Mouse (Mus musculus) adrenal gland, postnatal 14 days (tissue): ENCODE measurements around the gene Nfat5. TPM values are rescaled to one million over a fixed set of nuclear protein-coding genes. Genes with fewer than 3 reads are reported as not detected.

ENCODE experiments used
- DNase-seq: peaks from one replicate; pipeline ENCODE4 v3.0.0; 2021; ENCODE audit warnings: mixed read lengths
- total RNA-seq: library from RNA; stranded (reverse); gene quantifications from 2 replicates; pipeline ENCODE4 v1.2.3, GENCODE M21; 2021

The Nfat5 gene
- total RNA-seq, 1 experiment from 2014 or later: 110 TPM

DNA sequence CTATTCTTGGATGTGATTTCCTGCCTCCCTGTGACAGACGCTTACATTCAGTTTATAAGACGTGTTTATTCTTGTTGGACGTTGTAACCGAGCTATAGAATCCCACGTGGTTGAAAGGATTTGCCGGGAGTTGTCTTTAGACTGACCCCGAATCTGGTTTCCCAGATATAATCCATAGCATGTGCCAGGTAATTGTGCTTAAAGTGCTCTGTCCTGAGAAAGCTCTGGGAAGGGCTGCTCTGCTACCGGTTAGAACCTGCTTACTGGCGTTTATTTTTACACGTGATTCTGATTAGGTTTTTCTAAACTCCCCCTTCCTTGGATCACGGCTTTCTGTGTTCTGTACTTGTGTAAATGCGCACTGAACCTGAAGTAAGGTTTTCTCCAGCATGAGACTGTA, 104.4 kb downstream of the Nfat5 start:
- DNase-seq: no peak

GRCm38 (mm10) chr8:107399495-107399894, 106.2 kb downstream of the Nfat5 start:
- no peak for DNase-seq

GRCm38 (mm10) chr8:107401866-107402265, 108.6 kb downstream of the Nfat5 start:
- no peak for DNase-seq

GRCm38 (mm10) chr8:107403038-107403781, 109.9 kb downstream of the Nfat5 start, which contains the start of gene Nqo1:
Nqo1 (minus strand) TSS chr8:107403206.
- peak; percentile 86 for DNase-seq

DNA sequence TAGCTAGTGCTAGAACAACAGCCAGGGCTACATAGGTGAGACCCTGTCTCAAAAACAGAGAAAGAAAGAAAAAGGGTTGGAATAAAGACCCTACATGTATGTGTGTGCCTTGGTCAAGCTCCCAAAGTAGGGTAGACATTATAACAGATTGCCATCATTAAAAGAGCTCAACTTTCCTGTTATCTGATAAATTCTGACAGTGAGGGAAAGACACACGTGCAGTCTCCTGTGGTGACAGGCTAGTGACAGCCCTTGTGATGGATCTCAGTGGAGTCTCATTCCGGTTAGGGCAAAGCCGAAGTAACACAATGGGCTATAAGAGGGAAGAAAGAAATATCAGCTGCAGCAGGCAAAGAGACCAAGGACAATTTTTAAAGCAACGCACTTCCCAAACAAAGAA, 110.8 kb downstream of the Nfat5 start:
- no peak for DNase-seq

DNA sequence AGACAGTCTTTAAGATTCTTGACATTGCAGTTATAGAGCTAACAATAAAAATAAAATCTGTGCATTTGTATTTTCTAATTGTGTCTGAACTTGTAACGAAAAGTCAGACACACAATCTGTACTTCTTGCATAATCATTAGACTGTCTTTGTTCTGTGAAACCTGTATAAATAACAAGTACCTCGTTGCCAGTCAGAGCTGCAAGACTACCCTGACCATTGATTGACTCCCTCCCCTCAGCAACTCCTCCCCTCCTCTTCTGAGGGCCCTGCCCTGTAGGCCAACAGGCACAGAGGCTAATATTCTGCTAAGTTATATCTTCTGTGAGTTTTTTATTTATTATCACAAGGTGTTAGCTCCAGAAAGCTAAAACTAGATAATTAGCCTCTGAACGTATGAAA, 112.7 kb downstream of the Nfat5 start:
- no peak for DNase-seq

DNA sequence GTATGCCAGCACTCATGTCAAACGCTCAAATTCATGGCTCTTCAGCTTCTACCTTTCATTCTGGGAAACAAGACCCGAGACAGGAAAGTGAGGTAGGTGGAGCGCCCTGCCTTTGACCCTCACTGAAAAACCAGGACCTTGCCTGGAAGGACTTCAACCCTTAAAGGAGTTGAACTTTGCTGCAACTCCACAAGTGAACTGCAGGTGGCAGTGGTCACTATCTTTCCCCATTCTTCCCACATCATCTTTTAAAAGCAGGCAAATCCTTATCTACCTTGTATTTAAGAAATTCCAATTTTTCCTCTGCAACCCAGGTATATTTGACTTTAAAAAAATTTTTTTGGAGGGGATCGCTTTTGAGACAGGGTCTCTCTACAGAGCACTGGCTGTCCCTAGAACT, 118.1 kb downstream of the Nfat5 start:
- no peak for DNase-seq

DNA sequence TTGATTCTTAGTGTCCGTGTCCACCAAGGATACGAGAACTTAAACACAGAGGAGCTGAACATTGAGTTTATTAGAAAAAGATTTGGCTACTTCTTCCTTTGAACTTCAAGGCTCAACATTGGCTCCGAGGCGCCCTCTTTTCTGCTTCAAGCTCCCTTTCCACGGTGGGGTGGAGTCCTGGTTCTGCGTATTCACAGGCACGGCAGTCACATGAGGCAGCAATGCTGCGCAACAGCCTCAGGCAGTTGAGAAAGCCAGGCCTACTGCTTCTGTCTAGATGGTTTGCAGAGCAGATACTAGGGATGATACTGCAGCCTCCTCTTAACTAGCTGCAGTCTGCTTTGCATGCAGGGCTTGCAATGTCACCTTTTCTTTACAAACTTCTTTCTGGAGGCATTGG, 119.3 kb downstream of the Nfat5 start:
- DNase-seq: no peak

- no peak for DNase-seq
Measured at GRCm38 (mm10) chr8:107413881-107414280, 120.6 kb downstream of the Nfat5 start.

- no peak for DNase-seq
Measured at GRCm38 (mm10) chr8:107417001-107417400, 123.7 kb downstream of the Nfat5 start.

GRCm38 (mm10) chr8:107424176-107424575, 130.9 kb downstream of the Nfat5 start:
- DNase-seq: no peak

DNA sequence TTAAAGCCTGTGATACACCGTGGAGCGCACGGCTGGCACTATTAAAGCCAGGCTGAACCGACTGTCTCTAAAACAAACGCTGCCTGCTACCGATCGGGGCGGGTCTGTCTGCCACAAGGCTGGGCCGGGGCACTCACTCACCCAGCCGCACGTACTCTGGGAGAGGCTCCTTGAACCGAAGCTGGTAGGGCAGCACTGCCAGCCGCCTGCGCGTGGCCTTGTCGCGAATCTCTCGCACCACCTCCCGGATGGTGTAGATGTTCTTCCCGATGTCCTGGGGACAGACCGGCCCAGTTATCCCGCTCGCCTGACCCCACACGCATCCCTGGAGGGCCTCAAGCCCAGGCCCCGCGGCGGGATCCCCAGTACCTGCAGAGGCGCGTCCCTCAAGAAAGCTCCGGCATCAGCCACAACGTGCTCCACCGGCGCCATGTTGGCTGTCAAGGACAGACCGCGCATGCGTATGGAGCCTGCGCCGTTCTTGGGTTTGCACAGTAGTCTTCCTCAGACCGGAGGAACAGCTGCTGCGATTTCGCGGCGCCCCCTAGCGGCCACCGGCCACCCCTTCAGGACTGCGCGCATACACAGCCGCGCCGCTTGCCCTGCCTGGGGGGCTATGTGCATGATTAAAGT, 131.4 kb downstream of the Nfat5 start, which contains the start of gene Nob1:
Nob1 (minus strand) TSS at position 455 of the 633 bp plus-strand sequence.
- peak; percentile 99 for DNase-seq

GRCm38 (mm10) chr8:107425230-107425597, 131.9 kb downstream of the Nfat5 start:
- no peak for DNase-seq

Other genes with a start within 250 kb of the Nfat5 start
- 34.9 and 38.6 TPM in 2 replicates for gene Pdf, start 244.9 kb upstream of the Nfat5 start, total RNA-seq
- 29.4 and 30.3 TPM in 2 replicates for gene Cog8, start 236.8 kb upstream of the Nfat5 start, total RNA-seq
- 40.1 and 50.2 TPM in 2 replicates for gene Nip7, start 236.6 kb upstream of the Nfat5 start, total RNA-seq
- not detected in 2 replicates for gene Tmed6, start 227.8 kb upstream of the Nfat5 start, total RNA-seq
- 25.0 and 26.2 TPM in 2 replicates for gene Terf2, start 196.9 kb upstream of the Nfat5 start, total RNA-seq
- gene Cyb5b, start 142.8 kb upstream of the Nfat5 start, total RNA-seq: 260 and 305 TPM in 2 replicates
- gene Nqo1, start 109.7 kb downstream of the Nfat5 start, total RNA-seq: 4.2 and 5.2 TPM in 2 replicates
- 31.0 and 35.6 TPM in 2 replicates for gene Nob1, start 131.6 kb downstream of the Nfat5 start, total RNA-seq
- gene Wwp2, start 142.9 kb downstream of the Nfat5 start, total RNA-seq: 27.7 and 38.3 TPM in 2 replicates